Mouse (Mus musculus) adrenal gland, postnatal 25 days (tissue): ENCODE data around the gene Cdipt. TPM values are rescaled to one million over a fixed set of nuclear protein-coding genes. Genes with fewer than 3 reads are reported as not detected.

Experiments
- DNase-seq: peaks from one replicate; pipeline ENCODE4 v3.0.0; 2021; ENCODE audit warnings: mixed read lengths
- total RNA-seq: library from RNA; stranded (reverse); gene quantifications from 2 replicates; pipeline ENCODE4 v1.2.3, GENCODE M21; 2021

Cdipt gene
- total RNA-seq, 1 experiment from 2014 or later = 99.5 TPM

DNA sequence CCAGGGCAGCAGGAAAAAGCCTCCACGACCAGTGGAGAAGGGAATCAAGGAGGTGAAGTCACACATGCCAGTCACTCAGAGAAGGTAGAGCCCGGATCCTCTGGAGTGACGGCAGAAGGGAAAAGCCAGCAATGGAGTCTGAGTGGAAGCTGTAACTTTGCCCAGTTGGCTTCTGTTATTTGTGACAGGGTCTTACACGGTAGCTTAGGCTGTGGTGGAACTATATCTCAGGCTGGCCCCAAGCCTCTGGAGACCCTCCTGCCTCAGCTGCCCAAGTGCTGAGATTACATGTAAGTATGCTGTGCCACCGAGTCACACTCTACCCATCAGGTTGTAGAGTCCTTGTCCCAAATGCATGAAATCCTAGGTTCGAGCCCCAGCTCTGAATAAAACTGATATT lies 37.7 kb downstream of the Cdipt start:
- no peak for DNase-seq

DNA sequence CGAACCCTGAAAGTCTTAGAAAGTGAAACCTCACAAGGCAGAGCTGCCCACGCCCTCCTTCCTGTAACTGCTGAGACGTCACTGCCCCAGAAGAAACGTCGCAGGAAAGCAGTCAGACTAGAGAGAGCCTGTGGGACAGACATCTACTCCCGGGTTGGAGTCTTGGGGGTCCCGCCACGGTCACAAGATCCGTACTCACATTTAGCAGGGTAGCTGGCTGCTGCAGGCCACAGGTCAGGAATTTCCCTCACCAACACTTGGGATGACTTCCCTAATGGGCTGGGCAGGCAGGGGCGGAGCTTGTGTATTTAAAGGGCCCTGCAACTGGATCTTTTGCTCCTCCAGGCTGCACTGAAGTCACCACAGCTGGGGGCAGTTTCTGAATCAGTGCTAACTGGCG lies 38.6 kb downstream of the Cdipt start, which contains the start of gene Mvp:
TSS of gene Mvp (minus strand) at position 302 of the 400 bp plus-strand sequence.
- peak; percentile 67 for DNase-seq

DNA sequence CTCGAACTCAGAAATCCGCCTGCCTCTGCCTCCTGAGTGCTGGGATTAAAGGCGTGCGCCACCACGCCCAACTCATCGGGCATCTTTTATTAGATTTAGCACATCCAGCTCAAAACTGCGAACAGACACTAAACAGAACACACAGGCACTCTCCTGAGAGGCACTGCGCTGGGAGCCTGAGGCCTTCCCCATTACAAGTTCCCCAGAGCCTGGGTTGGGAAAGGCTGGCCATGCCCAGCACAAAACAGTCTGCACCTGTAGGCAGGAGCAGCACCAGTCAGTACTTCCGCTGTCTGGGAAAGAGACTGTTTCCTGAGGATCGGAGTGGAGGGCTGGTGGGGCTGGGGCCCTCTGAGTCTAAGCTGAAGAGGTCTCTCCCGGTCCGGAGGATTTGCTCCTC lies 39.3 kb downstream of the Cdipt start:
- no peak for DNase-seq

DNA sequence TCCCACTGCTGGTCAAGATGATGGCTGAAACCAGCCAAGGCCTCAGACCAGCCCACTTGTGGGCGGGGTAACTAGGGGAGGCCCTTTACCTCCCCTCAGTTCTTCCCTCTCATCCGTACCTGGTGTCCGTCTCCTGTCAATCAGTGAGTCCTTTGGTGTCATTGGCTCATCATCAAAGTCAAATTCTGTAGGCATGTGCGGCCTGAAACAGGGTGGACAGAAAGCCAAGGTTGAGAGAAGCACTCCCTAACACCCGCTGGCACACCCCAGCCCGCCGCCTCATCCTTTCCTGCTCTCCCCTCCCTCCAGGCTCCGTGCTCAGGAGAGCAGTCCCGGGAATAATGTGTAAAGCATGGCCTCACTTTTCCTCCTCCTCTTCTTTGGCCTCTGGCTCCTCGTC lies 40.4 kb downstream of the Cdipt start:
- peak; percentile 50 for DNase-seq

DNA sequence TGATC lies 40.6 kb downstream of the Cdipt start, which contains the start of gene Pagr1b:
TSS of gene Pagr1b (minus strand) at position 4 of the 5 bp plus-strand sequence.
- DNase-seq = no peak

DNA sequence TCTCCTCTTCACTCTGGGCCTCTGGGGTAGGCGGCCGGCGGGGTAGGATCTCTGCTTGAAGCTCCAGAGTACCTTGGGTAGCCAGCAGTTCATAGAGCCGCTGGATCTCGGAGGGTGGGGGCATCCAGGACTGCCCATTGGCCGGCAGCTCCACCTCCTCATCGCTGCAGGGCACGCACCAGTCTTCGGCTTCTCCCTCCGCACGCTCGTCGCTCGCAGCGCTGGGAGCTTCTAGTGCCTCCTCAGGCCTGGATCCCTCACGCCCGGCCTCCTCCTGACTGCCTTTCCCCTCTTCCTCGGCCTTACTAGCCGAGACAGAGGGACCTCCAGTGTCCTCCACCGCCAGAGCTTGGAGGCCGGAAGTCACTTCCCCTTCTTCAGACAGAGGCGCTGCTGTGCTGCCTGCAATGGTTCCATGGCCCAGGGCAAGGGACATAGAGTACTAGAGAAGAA lies 40.8 kb downstream of the Cdipt start:
- peak; percentile 68 for DNase-seq

DNA sequence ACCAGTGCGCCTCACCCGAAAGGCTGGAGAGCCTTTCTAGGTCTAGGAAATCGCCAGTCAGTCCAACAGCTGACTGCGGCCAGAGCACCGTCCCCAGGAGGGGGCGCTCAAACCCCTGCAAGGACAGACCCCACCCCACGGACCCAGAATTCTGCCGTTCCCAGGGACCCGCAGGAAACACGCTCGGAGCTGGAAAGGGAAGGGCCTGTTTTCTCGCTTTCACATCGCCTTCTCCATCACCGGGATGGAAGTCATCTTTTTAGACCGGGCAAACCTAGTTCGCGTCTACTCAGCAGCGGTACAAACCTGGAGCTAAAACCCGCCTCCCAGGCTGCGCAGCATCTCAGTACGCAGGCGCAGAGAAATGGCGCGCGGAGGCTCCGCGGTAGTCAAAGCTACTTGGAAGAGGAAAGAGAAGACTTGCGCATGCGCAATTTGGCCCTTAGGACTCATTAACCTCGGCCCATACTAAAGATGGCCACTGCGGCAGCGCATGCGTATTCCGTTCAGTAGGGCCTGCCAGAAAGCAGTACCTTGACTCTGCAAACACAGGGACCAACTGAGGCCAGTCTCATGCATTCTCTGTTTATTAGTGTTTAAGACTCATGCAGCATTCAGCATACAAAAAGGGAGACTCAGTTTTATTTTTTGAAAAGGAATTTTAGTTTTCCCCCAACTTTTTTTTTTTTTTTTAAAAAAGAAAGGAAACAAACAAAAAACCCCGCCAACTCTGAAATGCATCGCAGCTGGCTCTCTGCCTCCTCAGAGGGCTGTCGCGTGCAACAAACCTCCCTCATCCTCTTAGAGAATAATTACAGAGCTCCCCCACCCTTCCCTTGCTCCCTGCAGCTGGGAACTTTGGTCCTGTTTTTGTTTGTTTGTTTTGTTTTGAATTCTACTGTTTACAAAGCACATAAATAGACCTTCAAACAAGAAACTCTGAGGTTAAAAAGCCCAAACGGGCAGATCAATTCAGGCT lies 41.5 kb downstream of the Cdipt start, which contains the start of gene Pagr1a:
TSS of gene Pagr1a (minus strand) at position 382 of the 979 bp plus-strand sequence.
- peak; percentile 96 for DNase-seq

DNA sequence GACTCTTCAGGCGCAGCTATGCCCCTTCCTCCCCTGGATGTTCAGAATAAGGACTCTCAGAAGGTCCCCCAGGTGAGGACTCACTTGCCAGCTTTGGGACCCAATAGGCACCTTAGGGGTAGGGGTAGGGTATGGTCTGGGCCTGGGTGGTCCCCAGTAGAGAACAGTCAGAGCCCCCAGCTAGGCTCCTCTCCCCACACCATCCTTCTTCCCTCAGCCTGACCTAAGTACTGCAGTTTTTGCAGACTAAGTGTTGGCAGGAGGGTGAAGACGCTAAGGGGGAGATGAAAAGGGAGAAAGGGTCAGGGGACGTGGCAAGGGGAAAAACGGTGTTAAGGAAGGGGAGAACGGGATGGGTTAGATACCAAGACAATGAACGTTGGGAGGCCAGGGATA lies 42.2 kb downstream of the Cdipt start:
- no peak for DNase-seq

DNA sequence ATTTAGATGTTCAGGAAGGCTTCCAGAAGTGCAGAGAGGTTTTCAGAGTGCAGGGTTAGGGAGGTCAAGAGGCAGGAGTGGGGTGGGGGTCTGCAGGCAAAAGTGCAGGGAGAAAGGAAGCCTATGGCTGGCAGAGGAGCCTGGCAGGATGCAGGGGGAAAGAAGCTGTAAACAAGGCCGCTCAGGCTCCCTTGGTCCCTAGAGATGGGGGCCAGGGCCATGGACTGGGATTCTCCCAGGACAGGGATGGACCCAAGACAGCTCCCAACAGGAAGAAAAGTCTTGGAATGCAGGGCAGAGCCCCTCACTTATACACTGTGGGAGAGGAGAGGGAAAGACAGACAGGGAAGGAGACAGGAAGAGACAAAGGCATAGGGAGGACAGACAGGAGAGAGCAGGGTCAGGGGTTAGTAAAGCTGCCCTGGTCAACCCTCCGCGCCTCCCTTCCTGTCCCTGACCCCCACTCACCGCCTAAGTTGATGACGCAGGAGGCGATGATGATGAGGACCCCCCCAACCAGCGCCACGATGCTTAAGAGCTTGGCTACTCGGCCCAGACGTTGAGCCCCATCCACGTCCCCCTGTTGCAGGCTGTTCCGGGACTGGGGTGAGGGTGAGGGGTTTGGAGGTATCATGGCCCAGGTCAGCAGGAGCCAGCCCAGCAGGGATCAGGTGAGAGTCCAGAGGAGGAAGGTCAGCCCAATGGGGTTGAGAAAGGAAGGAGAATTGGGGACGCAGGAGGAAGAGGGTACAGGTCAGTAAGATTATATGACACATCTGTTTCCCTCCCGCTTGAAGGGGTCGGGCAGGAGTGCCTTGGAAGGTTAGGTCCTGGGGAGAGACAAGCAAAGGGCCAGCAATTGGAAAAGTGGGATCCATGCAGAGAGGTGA lies 42.9 kb downstream of the Cdipt start:
- no peak for DNase-seq

DNA sequence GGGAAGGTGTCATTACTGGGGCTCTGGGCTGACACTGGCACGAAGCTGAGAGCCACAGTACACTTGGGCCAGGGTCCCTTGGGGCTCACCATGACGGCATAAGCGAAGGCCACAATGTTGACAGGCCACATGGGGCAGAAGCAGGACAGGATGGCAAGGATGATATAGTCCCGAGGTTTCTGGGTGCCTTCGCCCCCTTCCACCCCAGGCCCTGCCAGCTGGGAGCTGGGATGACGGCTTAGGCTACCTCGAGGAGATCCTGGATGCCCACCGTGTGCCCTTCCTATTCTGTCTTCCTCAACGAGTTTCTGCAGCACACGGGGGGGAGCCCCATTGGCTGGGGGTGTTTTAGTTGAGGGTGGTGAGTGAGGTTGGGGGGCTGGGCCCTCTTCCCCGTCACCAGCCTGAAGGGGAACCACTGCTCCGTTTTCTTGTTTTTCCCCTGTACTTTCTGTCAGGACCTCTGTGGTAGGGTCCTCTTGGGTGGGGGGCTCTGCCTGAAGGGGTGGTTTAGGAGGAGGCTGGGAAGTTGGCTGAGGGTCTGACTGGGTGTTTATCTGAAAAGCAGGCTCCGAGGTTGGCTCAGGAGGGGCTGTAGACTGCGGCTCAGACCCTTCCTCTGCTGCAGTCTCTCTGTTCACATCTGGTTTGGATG lies 43.7 kb downstream of the Cdipt start:
- DNase-seq = no peak

DNA sequence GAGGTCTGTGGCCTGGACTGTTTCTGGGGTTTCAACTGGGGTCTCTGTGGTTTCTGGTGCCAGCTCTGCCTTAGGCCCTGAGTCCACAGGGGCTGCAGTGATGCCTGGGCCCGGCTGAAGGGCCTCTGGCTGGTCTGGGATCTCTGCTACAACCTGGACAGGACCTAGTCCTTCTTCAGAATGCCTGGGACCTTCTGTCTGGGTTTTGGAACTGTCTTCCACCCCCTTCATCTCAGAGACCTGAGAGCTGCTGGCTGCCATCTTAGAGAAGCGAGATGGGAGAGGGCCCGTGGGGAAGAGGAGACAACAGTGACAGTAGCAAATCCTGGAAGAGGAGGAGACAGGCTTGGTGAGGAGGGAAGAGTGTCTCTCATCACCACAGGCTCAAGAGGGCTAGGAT lies 44.3 kb downstream of the Cdipt start:
- no peak for DNase-seq

DNA sequence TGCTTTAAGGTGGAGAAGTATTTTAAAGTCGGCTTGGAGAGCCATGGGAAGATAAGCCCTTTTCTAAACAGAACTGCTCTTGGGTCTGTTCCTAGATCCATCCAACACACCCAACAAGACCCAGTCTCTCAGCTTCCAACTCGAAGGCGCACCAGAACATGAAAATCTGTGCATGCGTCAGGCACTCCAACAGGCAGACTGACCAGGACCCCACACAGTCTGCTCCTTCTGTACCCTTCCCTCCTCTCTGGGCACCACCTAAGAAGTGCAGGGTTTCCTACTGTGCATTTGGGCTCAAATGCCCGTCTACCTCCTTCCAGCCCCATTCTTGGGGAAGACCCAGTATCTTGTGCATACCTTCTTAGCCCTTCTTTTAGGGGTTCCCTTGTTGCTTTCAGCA lies 44.8 kb downstream of the Cdipt start:
- DNase-seq = no peak

DNA sequence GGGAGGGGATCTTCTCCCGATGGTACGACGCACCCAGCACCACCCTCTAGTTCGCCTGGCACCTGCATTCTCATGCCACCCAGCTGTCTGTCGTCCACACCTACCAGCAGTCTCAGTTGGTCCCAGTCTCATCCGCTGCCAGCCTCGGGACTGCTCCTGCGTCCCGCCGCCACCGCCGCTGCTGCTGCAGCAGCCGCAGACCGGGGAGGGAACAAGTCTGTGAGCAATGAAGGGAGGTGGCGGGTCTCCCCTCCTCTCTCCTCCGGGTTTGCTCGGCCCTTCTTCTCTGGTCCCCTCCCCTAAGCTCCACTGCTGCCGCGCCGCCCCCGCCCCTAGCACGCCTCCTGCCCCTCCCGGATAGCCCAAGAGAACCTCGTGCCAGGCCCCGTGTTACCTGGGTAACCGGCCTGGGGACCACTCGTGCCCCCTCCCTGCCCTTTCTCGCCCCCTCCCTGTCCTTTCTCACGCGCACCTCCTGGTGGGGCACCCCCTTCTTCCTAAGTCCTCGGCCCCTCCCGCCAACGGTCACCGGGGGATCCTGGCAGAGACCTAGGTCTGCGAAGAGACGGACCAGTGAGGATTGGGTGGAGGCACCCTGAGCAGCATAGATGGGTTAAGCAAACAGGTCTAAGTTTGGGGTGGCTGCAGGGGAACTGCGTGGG lies 45.3 kb downstream of the Cdipt start, which contains the start of the genes Gm42742 and Prrt2:
TSS of gene Gm42742 (minus strand) at position 197 of the 662 bp plus-strand sequence.
TSS of gene Prrt2 (minus strand) at position 311 of the 662 bp plus-strand sequence.
- DNase-seq = peak; percentile 54

DNA sequence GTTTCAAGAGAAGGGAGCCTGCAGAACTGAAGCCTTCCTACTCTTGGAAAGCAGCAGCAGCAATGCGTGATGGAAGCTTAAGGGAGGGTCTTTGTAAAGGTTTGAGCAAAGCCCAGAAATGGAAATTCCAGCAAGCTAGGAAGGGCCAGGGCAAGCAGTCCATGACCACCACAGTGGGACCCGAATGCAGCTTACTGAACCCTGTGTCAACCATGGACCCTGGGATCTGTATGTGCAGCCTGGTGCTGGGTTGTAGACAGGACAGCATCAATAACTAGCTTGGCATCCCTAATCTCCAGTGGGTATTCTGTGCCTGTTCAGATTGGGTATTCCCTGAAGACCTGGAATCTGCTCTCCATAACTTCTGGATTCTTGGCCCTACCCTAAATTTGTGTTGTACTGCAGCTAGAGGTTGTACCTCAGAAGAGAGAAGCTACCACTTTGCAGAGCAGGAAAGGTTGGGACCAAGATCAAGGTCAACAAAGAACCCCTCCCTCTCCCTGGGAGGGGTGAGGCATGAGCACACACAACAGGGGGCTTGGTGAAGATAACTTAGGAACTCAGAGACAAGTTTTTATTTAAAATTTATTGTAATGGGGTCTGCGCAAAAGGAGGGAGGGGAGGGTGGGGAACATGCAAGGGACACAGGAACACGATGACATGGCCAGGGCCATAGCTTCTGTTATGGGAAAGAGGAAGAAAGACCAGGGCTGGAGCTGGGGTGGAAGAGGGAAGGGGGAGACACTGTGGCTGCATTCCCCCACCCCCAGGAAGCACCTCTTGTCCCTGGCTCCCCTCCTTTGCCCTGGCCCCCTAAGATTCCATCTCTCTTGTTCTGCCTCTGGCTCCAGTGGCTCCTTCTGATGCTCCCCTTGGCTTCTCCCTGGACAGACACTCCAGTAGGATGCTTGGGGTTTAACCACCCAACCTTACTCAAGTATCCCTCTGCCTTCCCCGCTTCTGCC lies 46.1 kb downstream of the Cdipt start:
- no peak for DNase-seq

DNA sequence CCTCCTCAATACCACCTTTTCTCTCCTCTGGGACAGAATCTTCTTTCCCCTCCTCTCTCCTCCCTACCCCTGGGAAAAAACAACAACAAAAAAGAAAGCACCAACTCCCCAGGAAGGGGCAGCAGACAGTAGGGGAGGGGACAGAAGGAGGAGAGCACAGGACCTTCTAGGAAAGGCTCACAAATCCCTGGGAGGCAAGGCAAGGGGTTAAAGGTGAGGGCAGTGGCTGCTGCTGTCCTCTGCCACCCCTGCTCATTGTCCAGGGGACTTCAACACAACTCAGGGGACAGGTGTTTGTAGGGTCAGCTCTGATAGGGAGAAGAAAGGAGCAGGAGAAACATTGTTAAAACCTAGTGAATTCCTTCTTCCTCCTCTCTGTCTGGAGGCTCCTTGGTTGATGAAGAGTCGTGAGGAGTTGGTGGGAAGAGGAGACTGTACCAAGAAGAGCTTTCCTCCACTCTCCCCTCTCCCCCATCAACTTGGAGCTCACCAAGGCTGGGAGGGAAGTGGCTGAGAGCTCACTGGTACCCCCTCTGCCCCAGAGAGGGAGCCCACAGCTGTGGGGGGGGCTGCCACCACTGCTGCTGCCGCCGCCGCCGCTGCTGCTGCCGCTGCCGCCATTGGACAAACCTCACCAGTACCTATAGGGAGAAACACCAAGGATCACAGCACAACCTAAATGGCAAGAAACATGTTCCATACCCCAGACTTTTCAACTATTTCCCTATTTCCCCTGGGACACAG lies 47.0 kb downstream of the Cdipt start:
- no peak for DNase-seq

DNA sequence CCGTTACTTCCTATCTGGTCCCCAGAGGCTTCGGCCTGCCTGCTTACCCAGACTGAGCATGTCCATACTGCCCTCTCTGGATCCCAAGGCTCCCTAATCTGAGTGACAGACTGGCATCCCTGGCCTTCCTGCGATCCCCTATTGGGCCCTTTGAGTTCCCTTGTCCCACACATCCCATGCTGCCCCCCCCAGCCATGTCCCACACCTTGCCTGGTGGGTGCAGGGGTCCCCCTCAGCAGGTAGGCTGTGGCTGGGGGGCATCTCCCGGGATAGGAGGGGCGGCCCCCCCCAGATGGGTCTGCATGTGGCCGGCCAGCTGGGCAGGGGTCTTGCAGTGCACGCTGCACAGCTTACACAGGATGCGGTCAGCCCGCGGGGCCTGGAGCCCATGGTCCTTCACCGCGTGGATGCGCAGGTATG lies 47.6 kb downstream of the Cdipt start:
- no peak for DNase-seq

DNA sequence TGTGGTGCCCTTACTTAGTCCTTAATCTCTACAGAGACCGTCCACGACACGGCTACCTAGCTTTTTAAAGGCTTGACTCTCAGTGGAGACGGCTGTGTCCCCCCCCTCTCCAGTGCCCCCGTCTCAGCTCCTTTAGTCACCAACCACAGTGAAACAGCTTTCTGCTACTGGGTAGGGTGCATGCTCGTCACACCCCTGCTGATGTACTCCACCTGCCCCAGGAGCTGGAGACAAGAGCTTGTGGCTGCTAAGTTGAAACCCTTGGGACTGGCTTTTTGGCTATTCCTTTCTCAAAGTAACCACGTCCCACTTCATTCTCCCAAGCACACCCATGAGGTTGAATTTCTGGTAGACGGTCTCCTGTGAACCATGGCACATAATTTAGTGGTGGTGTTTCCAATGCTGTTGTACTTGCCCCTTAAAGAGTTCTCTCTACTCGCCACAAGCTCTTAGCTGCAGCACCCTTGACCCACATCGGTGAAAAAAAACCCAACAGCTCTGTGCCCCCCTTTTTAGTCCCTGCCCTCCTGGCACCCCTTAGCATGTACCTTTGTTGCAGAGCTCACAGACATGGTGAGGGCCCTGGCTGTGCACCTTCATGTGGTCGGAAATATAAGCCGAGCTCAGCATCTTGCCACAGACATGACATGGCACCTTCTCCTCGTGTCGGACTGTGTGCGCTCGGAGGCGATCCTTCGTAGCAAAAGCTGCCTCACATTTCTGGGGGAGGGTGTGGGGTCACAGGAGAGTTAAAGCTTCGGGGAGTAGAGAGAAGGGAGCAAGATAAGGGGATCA lies 48.4 kb downstream of the Cdipt start:
- no peak for DNase-seq

DNA sequence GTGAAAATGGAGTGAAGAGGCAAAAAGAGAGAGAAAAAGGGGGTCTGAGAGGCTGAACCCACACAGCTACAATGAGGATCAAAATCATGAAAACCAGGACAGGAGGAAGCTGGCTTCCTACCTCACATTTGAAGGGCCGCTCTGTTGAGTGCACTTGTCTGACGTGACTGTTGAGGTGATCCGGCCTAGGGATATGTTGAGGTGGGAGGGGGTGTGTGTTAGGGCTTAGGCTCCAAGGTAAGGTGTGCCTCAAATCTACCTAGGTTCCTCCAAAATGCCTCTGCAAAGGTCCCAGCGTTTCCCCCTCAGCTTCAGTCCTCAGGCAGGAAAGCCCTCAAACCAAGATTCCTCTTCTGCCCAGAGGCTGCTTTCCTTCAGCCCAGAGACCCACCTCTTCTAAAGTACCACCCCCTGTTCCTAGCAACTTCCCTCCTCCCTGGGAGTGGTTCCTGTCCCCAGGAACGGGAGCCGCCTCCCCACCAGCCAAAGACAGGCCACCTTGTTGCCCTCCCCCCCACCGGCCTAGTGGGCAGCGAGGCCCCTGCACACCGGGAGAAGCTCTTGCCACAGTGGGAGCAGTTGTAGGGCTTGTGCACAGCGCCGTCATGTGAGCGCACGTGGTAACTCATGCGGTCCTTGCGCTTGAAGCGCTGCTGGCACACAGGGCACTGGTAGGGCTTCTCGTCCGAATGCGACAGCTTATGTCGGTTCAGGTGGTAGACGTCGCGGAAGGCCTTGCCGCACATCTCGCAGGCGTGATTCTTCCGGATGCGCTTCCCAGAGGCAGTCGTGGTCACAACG lies 49.2 kb downstream of the Cdipt start:
- peak; percentile 72 for DNase-seq
